Mouse (Mus musculus): ENCODE measurements around the gene Akt3.
A peak's percentile ranks its signal among the peaks of the same experiment; 100 is the strongest.

The Akt3 gene

GRCm38 (mm10) chr1:177188708-177189107 lies 69.3 kb downstream of the Akt3 start:
- peak; percentile 29 for DNase-seq (ENCODE audit: extremely low spot score)

DNA sequence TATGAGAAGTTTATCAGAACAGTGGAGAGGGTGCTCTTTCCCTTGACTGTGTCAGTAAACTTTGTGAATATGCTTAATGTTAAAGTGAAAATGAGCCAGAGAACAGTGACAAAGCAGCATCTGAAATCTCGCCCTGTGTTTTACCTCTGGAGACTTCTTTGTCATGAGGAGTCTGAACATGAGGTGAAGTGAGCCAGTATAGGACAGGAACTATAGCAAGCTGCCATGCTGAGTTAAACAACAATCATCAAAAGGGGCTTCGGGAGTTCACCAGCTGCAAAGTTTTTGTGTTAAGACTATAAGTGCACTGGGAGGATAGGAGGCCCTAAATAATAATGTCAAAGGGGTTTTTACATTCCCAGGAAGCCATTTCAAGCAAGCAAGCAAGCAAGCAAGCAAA lies 71.3 kb downstream of the Akt3 start:
- no peak for DNase-seq (ENCODE audit: extremely low spot score)

GRCm38 (mm10) chr1:177179635-177180034 lies 78.4 kb downstream of the Akt3 start:
- DNase-seq (ENCODE audit: extremely low spot score): no peak

DNA sequence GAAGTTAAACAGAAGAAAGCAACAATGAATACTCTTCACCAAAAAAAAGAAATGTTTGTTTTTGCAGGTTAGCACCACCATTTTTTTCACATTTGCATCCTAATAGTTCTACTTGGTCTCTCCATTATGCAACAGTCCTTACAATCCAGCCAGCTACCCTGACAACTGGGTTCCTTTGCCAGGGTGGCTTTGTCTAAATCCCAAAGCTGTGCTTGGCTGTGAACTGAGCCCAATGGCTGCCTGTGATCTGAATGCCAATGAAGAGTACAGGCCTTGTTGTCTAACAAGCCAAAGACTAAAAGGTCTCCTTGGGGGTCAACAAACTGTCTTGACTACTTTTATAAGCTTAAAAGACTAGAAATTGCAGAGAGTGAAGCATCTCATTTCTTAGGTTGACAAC lies 82.6 kb downstream of the Akt3 start:
- DNase-seq (ENCODE audit: extremely low spot score): no peak

DNA sequence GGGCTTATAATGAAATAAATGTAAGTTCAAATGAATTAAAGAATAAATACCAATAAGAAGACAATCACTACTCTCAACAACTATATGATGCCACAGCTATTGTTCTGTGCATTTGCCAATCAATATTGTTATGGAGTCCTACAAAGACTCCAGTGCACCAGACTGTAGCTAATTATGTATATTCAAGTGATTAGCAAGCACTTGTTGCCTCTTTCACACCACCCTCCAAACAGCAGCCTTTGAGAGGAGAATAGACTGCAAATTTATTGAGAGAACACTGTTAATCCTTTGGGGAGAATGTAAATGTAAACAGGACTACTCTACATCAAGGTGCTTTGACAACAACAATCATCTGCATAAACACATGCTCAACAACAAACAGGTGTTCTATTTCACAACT lies 86.7 kb downstream of the Akt3 start:
- DNase-seq (ENCODE audit: extremely low spot score): no peak

- no peak for DNase-seq (ENCODE audit: extremely low spot score)
These were observed 92.2 kb downstream of the Akt3 start for GRCm38 (mm10) chr1:177165789-177166188.

- DNase-seq (ENCODE audit: extremely low spot score): no peak
These were observed 92.7 kb downstream of the Akt3 start for GRCm38 (mm10) chr1:177165336-177165735.

DNA sequence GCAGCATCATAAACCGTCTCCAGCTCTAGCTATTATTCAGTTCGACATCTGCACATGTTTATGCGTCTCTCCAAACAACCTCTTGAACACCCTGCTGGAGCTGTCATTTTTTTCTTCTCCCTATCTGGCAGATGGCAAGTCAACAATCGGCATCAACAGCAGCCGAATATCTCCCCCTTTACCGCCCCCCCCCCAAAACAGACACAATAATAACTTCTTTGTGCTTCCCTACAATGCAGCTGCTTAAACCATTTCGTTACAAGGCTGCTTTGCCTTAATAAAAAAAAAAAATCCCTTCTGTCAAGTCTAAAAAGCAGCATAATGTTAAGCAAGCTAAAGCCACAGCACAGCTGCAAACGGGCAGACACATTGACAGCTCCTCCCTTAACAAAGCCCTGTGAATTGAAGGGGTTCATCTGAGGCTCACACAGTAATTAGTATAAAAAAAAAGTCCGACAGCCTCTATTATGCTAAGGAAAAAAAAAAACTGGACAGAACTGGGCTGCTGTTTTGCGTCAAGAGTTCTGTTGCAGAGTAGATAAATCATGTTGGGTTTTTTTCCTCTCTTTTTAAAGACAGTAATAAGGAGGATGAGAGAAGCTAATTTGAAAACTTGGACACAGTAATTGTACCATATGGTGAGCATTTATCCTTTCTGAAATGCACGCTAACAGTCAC lies 107.5 kb downstream of the Akt3 start:
- DNase-seq (ENCODE audit: extremely low spot score): peak; percentile 45

- DNase-seq (ENCODE audit: extremely low spot score): no peak
These were observed 109.3 kb downstream of the Akt3 start for GRCm38 (mm10) chr1:177148746-177149145.

DNA sequence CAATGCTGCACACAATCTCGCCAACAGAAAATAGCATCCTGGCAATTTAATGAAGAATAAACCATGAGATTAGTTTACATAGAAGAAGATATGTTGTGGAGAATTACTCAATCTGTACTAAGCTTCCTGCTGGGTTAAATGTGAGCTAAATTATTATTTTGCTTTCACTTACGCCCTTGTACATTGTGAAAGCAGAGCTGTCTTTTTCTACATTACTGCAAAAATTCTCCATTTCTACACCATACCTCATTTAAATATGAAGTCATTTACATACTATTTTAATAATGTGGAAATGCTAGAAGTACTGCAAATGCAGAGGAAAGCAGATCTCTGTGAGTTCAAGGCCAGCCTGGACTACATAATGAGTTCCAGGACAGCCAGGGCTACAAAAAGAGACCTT lies 116.5 kb downstream of the Akt3 start:
- DNase-seq (ENCODE audit: extremely low spot score): no peak

DNA sequence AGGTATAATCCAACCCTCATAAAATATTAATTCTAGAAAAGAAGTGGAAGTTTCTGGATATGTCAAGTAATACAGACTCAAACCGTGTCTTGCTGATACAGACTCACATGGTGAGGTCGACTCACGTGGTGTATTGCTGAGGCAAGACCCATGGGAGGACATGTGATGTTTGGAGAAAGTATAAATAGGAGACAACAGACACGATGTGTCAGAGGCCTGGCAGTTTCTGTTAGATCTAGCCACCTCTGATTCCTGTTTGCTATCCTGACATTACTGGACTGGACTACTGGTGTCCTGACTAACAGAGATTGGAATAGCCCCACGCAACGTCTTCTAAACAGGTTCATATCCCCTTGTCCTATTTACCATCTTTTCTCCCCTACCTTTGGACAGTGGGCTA lies 118.4 kb downstream of the Akt3 start:
- DNase-seq (ENCODE audit: extremely low spot score): no peak

- DNase-seq (ENCODE audit: extremely low spot score): no peak
These were observed 126.5 kb downstream of the Akt3 start for GRCm38 (mm10) chr1:177131458-177131857.

DNA sequence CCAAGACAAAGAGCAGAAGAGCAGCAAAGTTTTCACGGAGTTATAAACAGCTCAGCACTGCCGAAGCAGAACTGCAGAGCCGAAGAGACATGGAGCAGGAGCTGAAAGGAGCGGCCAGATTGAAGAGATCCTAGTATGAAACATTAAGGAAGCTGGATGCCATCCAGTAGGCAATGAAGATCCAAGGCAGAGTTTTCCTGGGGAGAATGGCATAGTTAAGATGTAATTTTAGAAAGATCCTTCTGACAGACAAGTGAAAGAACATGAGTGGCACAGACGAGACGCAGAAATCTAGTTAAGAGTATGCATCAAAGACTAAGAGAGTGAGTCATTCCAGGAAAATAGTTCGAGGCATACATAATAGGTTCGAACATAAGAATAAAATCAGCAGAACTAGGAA lies 131.3 kb downstream of the Akt3 start:
- DNase-seq (ENCODE audit: extremely low spot score): no peak

DNA sequence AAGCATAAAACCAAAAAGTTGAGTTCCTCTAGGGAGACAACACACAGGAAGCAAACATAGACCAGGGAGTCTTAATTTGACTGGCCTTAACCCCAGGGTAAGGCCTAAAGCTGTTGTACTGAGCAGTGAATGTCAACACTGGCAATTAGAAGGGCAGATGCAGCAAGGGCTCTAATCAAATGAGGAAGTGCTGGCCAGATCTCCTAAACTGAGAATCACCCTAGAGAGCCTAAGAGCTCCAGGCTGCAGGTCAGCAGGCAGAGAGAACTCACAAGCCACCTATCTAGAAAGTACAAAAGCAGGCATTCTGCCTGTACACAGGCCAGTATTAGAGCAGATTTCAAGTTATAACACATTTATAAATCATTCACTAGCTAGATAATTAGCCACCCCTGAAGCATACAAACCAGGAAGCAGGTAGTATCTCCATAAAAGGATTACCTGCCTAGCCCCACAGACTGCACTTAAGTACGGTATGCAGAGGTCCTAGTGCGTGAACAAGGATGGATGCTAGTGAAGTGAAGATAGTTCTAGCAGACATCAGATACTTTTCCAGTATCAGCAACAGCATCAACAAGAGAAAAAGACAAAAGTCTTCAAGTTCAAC lies 147.2 kb downstream of the Akt3 start:
- no peak for DNase-seq (ENCODE audit: extremely low spot score)

GRCm38 (mm10) chr1:177090465-177090864 lies 167.5 kb downstream of the Akt3 start:
- no peak for DNase-seq (ENCODE audit: extremely low spot score)

- DNase-seq (ENCODE audit: extremely low spot score): no peak
These were observed 168.5 kb downstream of the Akt3 start for GRCm38 (mm10) chr1:177089515-177089914.

GRCm38 (mm10) chr1:177089048-177089447 lies 169.0 kb downstream of the Akt3 start:
- DNase-seq (ENCODE audit: extremely low spot score): no peak

DNA sequence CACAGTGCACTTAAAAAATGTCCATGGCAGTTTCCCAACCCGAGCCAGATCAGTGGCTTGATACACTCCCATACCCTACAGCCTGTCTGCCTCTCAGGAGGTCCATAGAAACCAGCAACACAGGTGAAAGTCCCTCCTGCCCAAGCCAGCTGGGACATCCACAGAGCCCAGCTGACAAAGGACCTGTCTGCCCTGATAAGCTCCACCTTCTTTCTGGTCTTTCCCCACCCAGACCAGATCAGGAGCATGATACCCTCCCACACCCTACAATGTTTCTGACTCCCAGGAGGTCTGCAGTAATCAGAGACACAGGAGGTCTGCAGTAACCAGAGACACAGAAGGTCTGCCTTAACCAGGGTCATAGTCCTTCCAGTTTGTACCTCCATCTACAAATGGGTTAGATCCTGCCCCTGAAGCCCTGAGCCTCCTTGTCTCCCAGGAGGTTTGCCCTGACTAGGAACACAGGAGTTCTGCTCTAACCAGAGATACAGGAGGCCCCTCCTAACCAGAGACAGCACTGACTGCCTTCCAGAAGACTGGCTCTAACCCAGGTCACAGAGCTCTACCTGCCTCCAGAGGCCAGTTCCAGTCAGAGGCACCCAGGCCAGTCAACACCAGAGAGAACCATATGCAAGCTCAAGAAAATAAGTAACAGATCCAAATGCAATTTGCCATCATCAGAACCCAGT lies 175.9 kb downstream of the Akt3 start:
- no peak for DNase-seq (ENCODE audit: extremely low spot score)

GRCm38 (mm10) chr1:177069161-177069560 lies 188.8 kb downstream of the Akt3 start:
- no peak for DNase-seq (ENCODE audit: extremely low spot score)

- DNase-seq (ENCODE audit: extremely low spot score): no peak
These were observed 190.8 kb downstream of the Akt3 start for GRCm38 (mm10) chr1:177067123-177067646.

GRCm38 (mm10) chr1:177065732-177066131 lies 192.3 kb downstream of the Akt3 start:
- DNase-seq (ENCODE audit: extremely low spot score): no peak

GRCm38 (mm10) chr1:177061761-177062160 lies 196.2 kb downstream of the Akt3 start:
- DNase-seq (ENCODE audit: extremely low spot score): no peak

GRCm38 (mm10) chr1:177054891-177055290 lies 203.1 kb downstream of the Akt3 start:
- DNase-seq (ENCODE audit: extremely low spot score): no peak

Measured in embryo, embryonic 9.5 days (tissue).